Mouse (Mus musculus): ENCODE results near the gene Rhbdf2. TPM values are rescaled to one million over a fixed set of nuclear protein-coding genes. Genes with fewer than 3 reads are reported as not detected.

Rhbdf2 gene
- polyA plus RNA-seq, 1 experiment, result 5.3 TPM

GRCm38 (mm10) chr11:116649711-116650337, 23.0 kb upstream of the Rhbdf2 start:
- no peak for TF ChIP-seq GATA1 (IDR thresholded peaks at IDR 0.05; ENCODE audit: low read length)

DNA sequence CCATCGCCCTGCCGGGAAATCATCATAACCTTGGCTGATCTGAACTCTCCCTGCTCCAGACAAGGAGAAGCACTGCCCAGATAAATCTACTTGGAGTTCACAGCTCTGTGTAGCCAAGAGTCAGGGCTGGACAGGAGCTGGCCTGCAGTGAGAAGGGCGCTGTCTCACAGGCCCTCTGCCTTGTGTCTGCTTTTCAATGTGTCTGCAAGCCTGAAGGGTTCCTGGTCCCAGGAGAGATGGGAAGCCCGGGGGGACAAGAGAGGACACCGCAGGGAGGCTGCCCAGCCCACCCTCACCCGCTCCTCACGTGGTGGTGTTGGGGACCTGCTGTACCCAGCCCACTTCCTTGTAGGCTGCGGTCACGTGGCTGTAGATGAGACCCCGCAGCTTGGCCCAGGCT, 22.2 kb upstream of the Rhbdf2 start:
- no peak for TF ChIP-seq GATA1 (IDR thresholded peaks at IDR 0.05; ENCODE audit: low read length)

- TF ChIP-seq GATA1 (IDR thresholded peaks at IDR 0.05; ENCODE audit: low read length), result no peak
Observed at GRCm38 (mm10) chr11:116648213-116648921, 21.5 kb upstream of the Rhbdf2 start.

DNA sequence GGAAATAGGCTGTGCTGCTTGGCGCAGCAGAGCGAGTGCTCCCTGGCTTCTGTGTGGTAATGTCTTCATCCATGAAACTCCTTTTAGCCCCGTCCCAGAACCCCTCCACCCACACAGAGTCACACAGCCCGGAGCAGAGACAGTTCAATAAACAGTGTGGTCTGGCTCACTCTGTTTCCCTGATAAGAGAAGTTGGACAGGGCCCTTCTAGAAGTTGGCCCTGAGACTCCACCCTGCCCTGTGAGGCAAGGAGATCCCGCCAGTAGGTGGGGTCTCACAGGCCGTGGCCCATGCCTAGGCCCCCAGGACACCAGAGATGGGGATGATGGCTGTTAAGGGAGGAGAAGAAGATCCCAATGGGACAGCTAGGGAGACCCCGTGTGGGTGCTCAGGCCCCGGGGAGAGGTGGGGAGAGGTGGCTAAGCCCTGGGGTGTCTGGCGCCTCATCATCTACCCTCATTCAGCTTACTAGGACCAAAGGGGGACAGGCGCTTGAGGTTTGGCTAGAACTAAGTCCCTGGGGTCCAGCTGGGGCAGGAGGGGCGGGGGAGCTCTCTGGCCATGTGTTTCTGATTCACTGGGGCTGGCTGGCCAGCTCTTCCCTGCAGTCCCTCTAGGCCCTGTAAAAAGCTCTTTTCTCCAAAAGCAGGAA, 20.6 kb upstream of the Rhbdf2 start:
- no peak for TF ChIP-seq GATA1 (IDR thresholded peaks at IDR 0.05; ENCODE audit: low read length)

DNA sequence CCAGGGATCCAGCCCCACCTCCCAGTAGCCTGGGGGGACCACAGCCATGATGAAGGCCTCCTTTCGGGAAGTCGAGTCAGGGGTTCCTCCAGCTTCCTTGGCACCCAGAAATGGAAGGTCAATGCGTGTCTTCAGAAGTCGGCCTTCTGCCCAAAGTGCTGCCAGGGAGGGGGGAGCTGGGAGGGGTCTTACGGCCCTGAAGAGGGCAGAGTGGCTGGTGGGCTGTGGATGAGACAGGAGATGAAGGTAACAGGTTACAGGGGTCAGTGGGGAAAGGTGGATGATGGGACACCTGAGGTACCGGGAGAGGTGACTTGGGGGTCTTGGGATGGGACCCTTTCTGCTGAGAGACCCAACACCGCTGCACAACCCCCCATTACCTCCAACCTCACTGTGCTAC, 20.0 kb upstream of the Rhbdf2 start:
- no peak for TF ChIP-seq GATA1 (IDR thresholded peaks at IDR 0.05; ENCODE audit: low read length)

DNA sequence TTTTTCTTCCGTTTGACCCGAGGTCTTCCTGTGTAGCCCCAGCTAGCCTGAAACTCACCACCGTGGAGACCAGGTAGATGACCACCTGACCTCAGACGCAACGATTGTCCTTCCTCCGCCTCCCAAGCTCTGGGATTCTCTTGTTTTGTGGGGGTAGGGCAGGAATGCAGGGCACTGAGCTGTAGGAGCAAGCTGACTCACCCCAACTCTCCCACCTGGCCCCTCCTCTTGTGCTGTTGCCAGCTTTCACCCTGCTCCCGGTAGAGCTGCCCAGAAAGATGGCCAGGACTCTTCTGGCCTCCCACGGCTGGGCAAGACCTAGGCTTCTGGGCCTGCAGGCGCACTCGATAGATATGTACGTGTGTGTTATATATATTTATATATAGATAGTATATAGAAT, 19.3 kb upstream of the Rhbdf2 start:
- no peak for TF ChIP-seq GATA1 (IDR thresholded peaks at IDR 0.05; ENCODE audit: low read length)

GRCm38 (mm10) chr11:116645446-116646110, 18.8 kb upstream of the Rhbdf2 start:
- no peak for TF ChIP-seq GATA1 (IDR thresholded peaks at IDR 0.05; ENCODE audit: low read length)

GRCm38 (mm10) chr11:116644225-116645112, 17.6 kb upstream of the Rhbdf2 start:
- no peak for TF ChIP-seq GATA1 (IDR thresholded peaks at IDR 0.05; ENCODE audit: low read length)

- TF ChIP-seq GATA1 (IDR thresholded peaks at IDR 0.05; ENCODE audit: low read length), result no peak
Observed at GRCm38 (mm10) chr11:116643579-116644224, 16.9 kb upstream of the Rhbdf2 start.

DNA sequence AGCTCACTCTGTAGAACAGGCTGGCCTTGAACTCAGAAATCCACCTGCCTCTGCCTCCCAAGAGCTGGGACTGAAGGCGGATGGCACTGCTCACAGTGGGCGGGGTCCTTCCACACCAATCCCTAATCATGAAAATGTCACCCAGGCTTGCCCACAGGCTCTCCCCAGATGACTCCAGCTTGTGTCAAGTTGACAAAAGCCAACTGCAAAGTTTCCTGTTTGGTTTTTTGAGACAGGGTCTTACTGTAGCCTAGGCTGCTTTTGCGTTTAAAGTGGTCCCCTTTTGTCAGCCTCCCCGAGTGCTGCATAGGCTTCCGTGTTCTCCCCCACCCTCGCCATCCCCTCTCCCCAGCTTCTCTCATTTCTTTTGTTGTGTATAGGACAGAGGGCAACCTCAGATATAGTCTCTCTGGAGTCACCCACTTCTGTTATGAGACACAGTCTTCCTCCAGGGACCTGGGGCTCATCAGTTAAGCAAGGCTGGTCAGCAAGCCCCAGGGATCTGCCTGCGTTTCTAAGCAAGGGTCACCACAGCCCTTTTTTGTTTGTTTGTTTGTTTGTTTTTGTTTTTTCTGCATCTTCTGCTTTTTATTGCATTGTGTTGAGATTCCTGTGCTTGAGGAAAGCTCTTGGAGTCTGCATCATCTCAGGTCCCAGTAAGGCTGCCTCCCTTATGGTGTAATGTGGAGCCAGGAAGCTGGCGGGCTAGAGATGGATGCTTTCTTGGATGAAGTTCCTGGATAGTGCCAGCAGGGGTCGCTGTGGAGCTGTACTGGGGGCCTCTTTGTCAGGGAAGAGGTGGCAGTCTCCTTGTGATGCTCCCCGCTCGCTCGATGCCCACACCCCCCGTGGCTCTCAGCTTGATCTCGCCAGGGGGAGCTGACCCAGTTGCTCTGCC, 16.1 kb upstream of the Rhbdf2 start:
- TF ChIP-seq GATA1 (IDR thresholded peaks at IDR 0.05; ENCODE audit: low read length), result no peak

DNA sequence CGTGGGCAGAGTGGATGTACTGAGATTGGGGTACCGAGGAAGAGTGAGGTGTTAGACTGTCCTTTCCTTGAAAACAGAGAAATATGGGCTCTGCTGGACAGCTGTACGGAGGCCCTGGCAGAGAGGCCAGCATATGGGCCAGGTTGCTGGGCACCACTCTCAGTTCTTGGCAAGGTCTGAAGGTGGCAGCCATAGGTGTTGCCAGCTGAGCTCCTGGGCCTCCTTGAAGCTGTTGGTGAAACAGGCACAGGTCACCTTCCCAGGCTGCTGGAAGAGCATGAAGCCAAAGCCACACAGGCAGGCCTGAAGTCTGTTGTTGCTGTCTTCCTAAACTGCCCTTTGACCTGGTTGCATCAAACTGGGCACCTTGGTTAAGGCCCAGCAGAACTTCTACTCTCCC, 14.9 kb upstream of the Rhbdf2 start:
- TF ChIP-seq GATA1 (IDR thresholded peaks at IDR 0.05; ENCODE audit: low read length), result no peak

- no peak for TF ChIP-seq GATA1 (IDR thresholded peaks at IDR 0.05; ENCODE audit: low read length)
Observed at GRCm38 (mm10) chr11:116641168-116641567, 14.3 kb upstream of the Rhbdf2 start.

GRCm38 (mm10) chr11:116632962-116633361, 6.1 kb upstream of the Rhbdf2 start:
- no peak for TF ChIP-seq GATA1 (IDR thresholded peaks at IDR 0.05; ENCODE audit: low read length)
